Mouse (Mus musculus) stomach, postnatal 0 days (tissue): Measurements from ENCODE around the gene Duox2. TPM values are rescaled to one million over a fixed set of nuclear protein-coding genes. Genes with fewer than 3 reads are reported as not detected.

Experiments
- ATAC-seq: fragments of 200-750 bp; cut with Nextera tagmentation; 2 replicates; pipeline ENCODE4 v1.8.0; 2017; ENCODE audit not compliant: low FRiP score, low TSS enrichment
- DNase-seq: peaks from one replicate; pipeline ENCODE4 v3.0.0-alpha.2; 2016; ENCODE audit warnings: low spot score
- H3K27ac ChIP-seq: fragments of 300-500 bp; sonication (generic); replicated peaks from 2 replicates; pipeline ENCODE4 v1.5.1; 2014; ENCODE audit warnings: mild to moderate bottlenecking, control low read depth
- H3K27me3 ChIP-seq: fragments of 300-500 bp; sonication (generic); 2 replicates; pipeline ENCODE4 v1.6.1; 2014; ENCODE audit warnings: low read length; ENCODE audit not compliant: control insufficient read depth, insufficient read depth
- H3K36me3 ChIP-seq: fragments of 300-500 bp; sonication (generic); 2 replicates; pipeline ENCODE4 v1.6.1; 2014; ENCODE audit warnings: low read length, mixed read lengths; ENCODE audit not compliant: control insufficient read depth, insufficient read depth
- H3K4me1 ChIP-seq: fragments of 300-500 bp; sonication (generic); replicated peaks from 2 replicates; pipeline ENCODE4 v1.6.1; 2014; ENCODE audit warnings: antibody characterized with exemption; ENCODE audit not compliant: control insufficient read depth, insufficient read depth
- H3K4me2 ChIP-seq: fragments of 300-500 bp; sonication (generic); replicated peaks from 2 replicates; pipeline ENCODE4 v1.6.1; 2014; ENCODE audit warnings: low read depth, mild to moderate bottlenecking, control low read depth, moderate library complexity
- H3K4me3 ChIP-seq: fragments of 300-500 bp; sonication (generic); 2 replicates; pipeline ENCODE4 v1.5.1; 2014; ENCODE audit warnings: low read depth, low read length, control low read depth
- H3K9ac ChIP-seq: fragments of 300-500 bp; sonication (generic); 2 replicates; pipeline ENCODE4 v1.6.1; 2014; ENCODE audit warnings: mild to moderate bottlenecking, low read length, control low read depth, mixed read lengths
- H3K9me3 ChIP-seq: fragments of 300-500 bp; sonication (generic); 2 replicates; pipeline ENCODE4 v1.6.1; 2016; ENCODE audit warnings: low read length; ENCODE audit not compliant: control insufficient read depth
- CTCF ChIP-seq: IDR thresholded peaks from 2 replicates; pipeline ENCODE4 v1.5.1; 2016; ENCODE audit warnings: antibody characterized with exemption, low read depth, mild to moderate bottlenecking, moderate library complexity
- EP300 ChIP-seq: optimal IDR thresholded peaks from 2 replicates; pipeline ENCODE3; 2016; ENCODE audit warnings: antibody characterized with exemption
- WGBS: fragments of 180-500 bp; shearing (Covaris S2); extraction: QIAGEN DNeasy Blood & Tissue Kit; methylation state at CpG from one replicate; pipeline ENCODE4 v1.1.7; 2014; 5-methylcytosine and 5-hydroxymethylcytosine counted together
- polyA plus RNA-seq: library from polyadenylated mRNA; unstranded; fragments of >200 nt; fragmentation: Nextera tagmentation; extraction: Ambion mirVana; gene quantifications from 2 replicates; pipeline ENCODE4 v1.2.1, GENCODE M21; 2015

Gene Duox2
- polyA plus RNA-seq, 1 experiment from 2014 or later: 15.2 TPM

GRCm38 (mm10) chr2:122297271-122298095 is 766 bp downstream of the Duox2 start:
- Histone ChIP-seq H3K9me3 (no peaks in the 10 kb centered on the region), H3K27ac (no peak overlapping the region), H3K9ac (no peak overlapping the region), H3K4me3 (peak overlapping the region; percentile 19), H3K4me2 (peak overlapping the region; percentile 48), H3K27me3 (peaks cover 22% of the 10 kb centered on the region; the same call in 1 of the 2 replicates), H3K36me3 (no peaks in the 10 kb centered on the region), H3K4me1 (no peaks in the 10 kb centered on the region; the same call in 1 of the 2 replicates)
- no peak for TF ChIP-seq EP300
- TF ChIP-seq CTCF: no peak
- WGBS: 2% methylated on average over 35 of the region's 35 CpGs
- ATAC-seq: no peak
- no peak for DNase-seq

- H3K4me2 ChIP-seq: no peak overlapping the region
- no peak overlapping the region for H3K4me3 ChIP-seq
- no peaks in the 10 kb centered on the region for H3K4me1 ChIP-seq
- DNase-seq (no peak), ATAC-seq (no peak)
- no peaks in the 10 kb centered on the region for H3K9me3 ChIP-seq
- WGBS: 10% methylated on average over 7 of the region's 7 CpGs
- H3K27me3 ChIP-seq: peaks cover 8% of the 10 kb centered on the region; the same call in 1 of the 2 replicates
- TF ChIP-seq EP300 (no peak), CTCF (peak; percentile 34)
- H3K27ac ChIP-seq: no peak overlapping the region
- H3K36me3 ChIP-seq: no peaks in the 10 kb centered on the region
- H3K9ac ChIP-seq: no peak overlapping the region
These were observed 3.3 kb downstream of the Duox2 start for GRCm38 (mm10) chr2:122294916-122295315.

GRCm38 (mm10) chr2:122286137-122286536 is 12.1 kb downstream of the Duox2 start:
- no peaks in the 10 kb centered on the region for H3K36me3 ChIP-seq
- no peak for ATAC-seq
- no peaks in the 10 kb centered on the region for H3K27me3 ChIP-seq
- no peak for TF ChIP-seq EP300
- no peak for TF ChIP-seq CTCF
- H3K4me3 ChIP-seq: no peak overlapping the region
- 50% methylated on average over 7 of the region's 7 CpGs for WGBS
- no peak overlapping the region for H3K4me2 ChIP-seq
- no peaks in the 10 kb centered on the region for H3K4me1 ChIP-seq
- DNase-seq: no peak
- H3K27ac ChIP-seq: no peak overlapping the region
- no peak overlapping the region for H3K9ac ChIP-seq
- no peaks in the 10 kb centered on the region for H3K9me3 ChIP-seq

GRCm38 (mm10) chr2:122284091-122284490 is 14.2 kb downstream of the Duox2 start:
- ATAC-seq (peak; percentile 68), DNase-seq (no peak)
- WGBS: 55% methylated on average over 9 of the region's 9 CpGs
- no peak overlapping the region for H3K9ac ChIP-seq
- no peaks in the 10 kb centered on the region for H3K4me1 ChIP-seq
- no peaks in the 10 kb centered on the region for H3K27me3 ChIP-seq
- H3K27ac ChIP-seq: no peak overlapping the region
- no peaks in the 10 kb centered on the region for H3K9me3 ChIP-seq
- no peak overlapping the region for H3K4me3 ChIP-seq
- TF ChIP-seq CTCF (no peak), EP300 (no peak)
- H3K4me2 ChIP-seq: no peak overlapping the region
- H3K36me3 ChIP-seq: no peaks in the 10 kb centered on the region

- Histone ChIP-seq H3K4me3 (no peak overlapping the region), H3K36me3 (no peaks in the 10 kb centered on the region), H3K27me3 (no peaks in the 10 kb centered on the region), H3K4me2 (no peak overlapping the region), H3K4me1 (no peaks in the 10 kb centered on the region), H3K27ac (no peak overlapping the region), H3K9me3 (no peaks in the 10 kb centered on the region), H3K9ac (no peak overlapping the region)
- no peak for DNase-seq
- WGBS: 61% methylated on average over 3 of the region's 3 CpGs
- ATAC-seq: no peak
- TF ChIP-seq CTCF (no peak), EP300 (no peak)
These were observed 19.5 kb downstream of the Duox2 start for GRCm38 (mm10) chr2:122278769-122279168.

- Histone ChIP-seq H3K27me3 (no peaks in the 10 kb centered on the region), H3K9ac (no peak overlapping the region), H3K9me3 (no peaks in the 10 kb centered on the region), H3K27ac (peak overlapping the region; percentile 80), H3K4me2 (no peak overlapping the region), H3K4me3 (no peak overlapping the region), H3K36me3 (no peaks in the 10 kb centered on the region), H3K4me1 (no peaks in the 10 kb centered on the region)
- DNase-seq (peak; percentile 84), ATAC-seq (peak; percentile 92)
- peak; percentile 27; the same call in 1 of the 2 replicates for TF ChIP-seq CTCF
- no peak for TF ChIP-seq EP300
- 75% methylated on average over 7 of the region's 7 CpGs for WGBS
These were observed 31.6 kb downstream of the Duox2 start for GRCm38 (mm10) chr2:122266407-122267193.
